Mouse (Mus musculus): ENCODE data around the gene Pcsk6. TPM values are rescaled to one million over a fixed set of nuclear protein-coding genes. Genes with fewer than 3 reads are reported as not detected.

The Pcsk6 gene
- polyA plus RNA-seq, 2 experiments: 0.88 to 1.5 TPM

GRCm38 (mm10) chr7:65873176-65873845 is 11.8 kb downstream of the Pcsk6 start:
- H3K36me3 ChIP-seq (replicated peaks; ENCODE audit: control insufficient read depth, insufficient read depth, low read depth): no peaks in the 10 kb centered on the region
- H3K4me1 ChIP-seq (replicated peaks; ENCODE audit: control insufficient read depth in 2 of 2, insufficient read depth in 2 of 2, low read length in 1 of 2): peaks cover 17 to 18% of the 10 kb centered on the region in 2 experiments
- no peak overlapping the region for H3K9ac ChIP-seq (replicated peaks)
- WGBS (ENCODE audit: insufficient replicate concordance): 53% methylated on average over 6 of the region's 6 CpGs
- H3K27ac ChIP-seq: no peak overlapping the region
- TF ChIP-seq EP300 (IDR thresholded peaks at IDR 0.05; ENCODE audit: low read depth): peak; percentile 66; the same call in 1 of the 2 replicates
- no peak for TF ChIP-seq CTCF (IDR thresholded peaks at IDR 0.05; ENCODE audit: low read depth)
- H3K27me3 ChIP-seq (ENCODE audit: control insufficient read depth, insufficient read depth, low read length): no peaks in the 10 kb centered on the region
- peak overlapping the region; percentile 27 for H3K4me2 ChIP-seq (ENCODE audit: low read depth)
- peak; percentile 92 for ATAC-seq (ENCODE audit: insufficient read depth)
- H3K9me3 ChIP-seq (ENCODE audit: control insufficient read depth, low read length): no peaks in the 10 kb centered on the region
- peak; percentile 25 to 34 (median 32) for DNase-seq (ENCODE audit: low read depth in 3 of 3, low spot score in 3 of 3)
- H3K4me3 ChIP-seq (ENCODE audit: insufficient read depth in 1 of 2, low read depth in 2 of 2, low read length in 2 of 2): no peak overlapping the region

- peak overlapping the region; percentile 27 for H3K4me2 ChIP-seq (ENCODE audit: low read depth)
- H3K9me3 ChIP-seq (ENCODE audit: control insufficient read depth, low read length): no peaks in the 10 kb centered on the region
- peaks cover 17 to 18% of the 10 kb centered on the region in 2 experiments for H3K4me1 ChIP-seq (replicated peaks; ENCODE audit: control insufficient read depth in 2 of 2, insufficient read depth in 2 of 2, low read length in 1 of 2)
- no peak overlapping the region for H3K9ac ChIP-seq (replicated peaks)
- 54% methylated on average over 2 of the region's 2 CpGs for WGBS (ENCODE audit: insufficient replicate concordance)
- no peaks in the 10 kb centered on the region for H3K27me3 ChIP-seq (ENCODE audit: control insufficient read depth, insufficient read depth, low read length)
- TF ChIP-seq EP300 (IDR thresholded peaks at IDR 0.05; ENCODE audit: low read depth) (no peak), CTCF (IDR thresholded peaks at IDR 0.05; ENCODE audit: low read depth) (no peak)
- ATAC-seq (ENCODE audit: insufficient read depth) (peak; percentile 74), DNase-seq (ENCODE audit: low read depth in 3 of 3, low spot score in 3 of 3) (no peak)
- no peak overlapping the region for H3K27ac ChIP-seq
- H3K4me3 ChIP-seq (ENCODE audit: insufficient read depth in 1 of 2, low read depth in 2 of 2, low read length in 2 of 2): no peak overlapping the region
- no peaks in the 10 kb centered on the region for H3K36me3 ChIP-seq (replicated peaks; ENCODE audit: control insufficient read depth, insufficient read depth, low read depth)
Observed at GRCm38 (mm10) chr7:65873902-65874301, 12.4 kb downstream of the Pcsk6 start.

GRCm38 (mm10) chr7:65876596-65876995 is 15.1 kb downstream of the Pcsk6 start:
- no peaks in the 10 kb centered on the region for H3K36me3 ChIP-seq (replicated peaks; ENCODE audit: control insufficient read depth, insufficient read depth, low read depth)
- H3K9me3 ChIP-seq (ENCODE audit: control insufficient read depth, low read length): no peaks in the 10 kb centered on the region
- TF ChIP-seq EP300 (IDR thresholded peaks at IDR 0.05; ENCODE audit: low read depth) (no peak), CTCF (IDR thresholded peaks at IDR 0.05; ENCODE audit: low read depth) (no peak)
- H3K27me3 ChIP-seq (ENCODE audit: control insufficient read depth, insufficient read depth, low read length): no peaks in the 10 kb centered on the region
- H3K27ac ChIP-seq: no peak overlapping the region
- WGBS (ENCODE audit: insufficient replicate concordance): 50% methylated on average over 3 of the region's 3 CpGs
- H3K4me3 ChIP-seq (ENCODE audit: insufficient read depth in 1 of 2, low read depth in 2 of 2, low read length in 2 of 2): no peak overlapping the region
- no peak for DNase-seq (ENCODE audit: low read depth in 3 of 3, low spot score in 3 of 3)
- ATAC-seq (ENCODE audit: insufficient read depth): no peak
- no peak overlapping the region for H3K4me2 ChIP-seq (ENCODE audit: low read depth)
- peaks cover 26 to 34% of the 10 kb centered on the region in 2 experiments for H3K4me1 ChIP-seq (replicated peaks; ENCODE audit: control insufficient read depth in 2 of 2, insufficient read depth in 2 of 2, low read length in 1 of 2)
- H3K9ac ChIP-seq (replicated peaks): no peak overlapping the region

GRCm38 (mm10) chr7:65878234-65878633 is 16.7 kb downstream of the Pcsk6 start:
- Histone ChIP-seq H3K9me3 (ENCODE audit: control insufficient read depth, low read length) (no peaks in the 10 kb centered on the region), H3K27me3 (ENCODE audit: control insufficient read depth, insufficient read depth, low read length) (no peaks in the 10 kb centered on the region), H3K4me3 (ENCODE audit: insufficient read depth in 1 of 2, low read depth in 2 of 2, low read length in 2 of 2) (no peak overlapping the region), H3K4me1 (replicated peaks; ENCODE audit: control insufficient read depth in 2 of 2, insufficient read depth in 2 of 2, low read length in 1 of 2) (peaks cover 25 to 31% of the 10 kb centered on the region in 2 experiments), H3K4me2 (ENCODE audit: low read depth) (no peak overlapping the region), H3K36me3 (replicated peaks; ENCODE audit: control insufficient read depth, insufficient read depth, low read depth) (no peaks in the 10 kb centered on the region), H3K27ac (no peak overlapping the region), H3K9ac (replicated peaks) (no peak overlapping the region)
- DNase-seq (ENCODE audit: low read depth in 3 of 3, low spot score in 3 of 3) (no peak), ATAC-seq (ENCODE audit: insufficient read depth) (no peak)
- TF ChIP-seq CTCF (IDR thresholded peaks at IDR 0.05; ENCODE audit: low read depth) (no peak), EP300 (IDR thresholded peaks at IDR 0.05; ENCODE audit: low read depth) (no peak)
- 54% methylated on average over 4 of the region's 4 CpGs for WGBS (ENCODE audit: insufficient replicate concordance)

GRCm38 (mm10) chr7:65879330-65879729 is 17.8 kb downstream of the Pcsk6 start:
- no peak overlapping the region for H3K4me3 ChIP-seq (ENCODE audit: insufficient read depth in 1 of 2, low read depth in 2 of 2, low read length in 2 of 2)
- H3K4me2 ChIP-seq (ENCODE audit: low read depth): no peak overlapping the region
- peaks cover 14 to 20% of the 10 kb centered on the region in 2 experiments for H3K4me1 ChIP-seq (replicated peaks; ENCODE audit: control insufficient read depth in 2 of 2, insufficient read depth in 2 of 2, low read length in 1 of 2)
- WGBS (ENCODE audit: insufficient replicate concordance): 74% methylated on average over 9 of the region's 9 CpGs
- DNase-seq (ENCODE audit: low read depth in 3 of 3, low spot score in 3 of 3): no peak
- ATAC-seq (ENCODE audit: insufficient read depth): no peak
- no peaks in the 10 kb centered on the region for H3K9me3 ChIP-seq (ENCODE audit: control insufficient read depth, low read length)
- H3K27me3 ChIP-seq (ENCODE audit: control insufficient read depth, insufficient read depth, low read length): no peaks in the 10 kb centered on the region
- TF ChIP-seq CTCF (IDR thresholded peaks at IDR 0.05; ENCODE audit: low read depth) (no peak), EP300 (IDR thresholded peaks at IDR 0.05; ENCODE audit: low read depth) (no peak)
- no peak overlapping the region for H3K9ac ChIP-seq (replicated peaks)
- H3K36me3 ChIP-seq (replicated peaks; ENCODE audit: control insufficient read depth, insufficient read depth, low read depth): no peaks in the 10 kb centered on the region
- no peak overlapping the region for H3K27ac ChIP-seq

Measured in liver, embryonic 14.5 days (tissue).